In genomic region chr7:96701097-96701845, GRCm38 (mm10) we compare ENCODE assay signal across 19 mouse cellular contexts.
A peak's percentile ranks its signal among the peaks of the same experiment; 100 is the strongest.
DNase-seq lines count a peak whose midpoint lies in the region; ATAC-seq and TF ChIP-seq lines count a peak whose summit lies in the region.
"Had no signal": no experiment of that assay in that cellular context is flagged by ENCODE, and none has a peak within 500 bp of the region (broad histone marks: within the 10 kb centered on the region; RNA-seq: fewer than 3 reads in every experiment).

No protein-coding gene starts in this region.

- no peak overlapping the region for H3K4me3 ChIP-seq in liver, embryonic 13.5 days (replicated peaks)
- no peak overlapping the region for H3K4me3 ChIP-seq in liver, embryonic 11.5 days (ENCODE audit: low read depth, low read length)
- no peak overlapping the region for H3K4me3 ChIP-seq in stomach, embryonic 14.5 days (ENCODE audit: low read depth, low read length)
- H3K4me3 ChIP-seq in stomach, postnatal 0 days (ENCODE audit: low read depth, low read length) = no peak overlapping the region
- H3K4me3 ChIP-seq: heart, adult 2 months; heart, embryonic 15.5 days; left cerebral cortex, adult 2 months; neural tube, embryonic 12.5 days had no signal

- H3K36me3 ChIP-seq in liver, embryonic 13.5 days = no peaks in the 10 kb centered on the region
- no peaks in the 10 kb centered on the region for H3K36me3 ChIP-seq in liver, embryonic 11.5 days (ENCODE audit: control insufficient read depth, insufficient read depth, low read length)
- no peaks in the 10 kb centered on the region for H3K36me3 ChIP-seq in stomach, embryonic 14.5 days (ENCODE audit: control insufficient read depth, insufficient read depth, low read length)
- no peaks in the 10 kb centered on the region for H3K36me3 ChIP-seq in stomach, postnatal 0 days (ENCODE audit: control insufficient read depth, insufficient read depth, low read length)
- H3K36me3 ChIP-seq: G1E; heart, embryonic 15.5 days had no signal

- no peak overlapping the region for H3K9ac ChIP-seq in liver, embryonic 13.5 days
- H3K9ac ChIP-seq in liver, embryonic 11.5 days (ENCODE audit: low read depth, low read length) = no peak overlapping the region
- no peak overlapping the region for H3K9ac ChIP-seq in stomach, embryonic 14.5 days (replicated peaks; ENCODE audit: low read depth, low read length)
- H3K9ac ChIP-seq in stomach, postnatal 0 days (ENCODE audit: low read length) = no peak overlapping the region
- H3K9ac ChIP-seq: forebrain, postnatal 0 days; heart, embryonic 15.5 days; neural tube, embryonic 12.5 days had no signal

- no peak for TF ChIP-seq EP300 in stomach, postnatal 0 days (optimal IDR thresholded peaks at IDR 0.05)

- WGBS in liver, embryonic 13.5 days (ENCODE audit: insufficient replicate concordance) = 54% methylated on average over 8 of the region's 8 CpGs
- WGBS in liver, embryonic 11.5 days = 73% methylated on average over 8 of the region's 8 CpGs
- WGBS in stomach, embryonic 14.5 days = 82% methylated on average over 8 of the region's 8 CpGs
- WGBS in stomach, postnatal 0 days = 79% methylated on average over 8 of the region's 8 CpGs

- DNase-seq in liver, embryonic 13.5 days = no peak
- no peak for DNase-seq in liver, embryonic 11.5 days (ENCODE audit: low spot score)
- no peak for DNase-seq in stomach, postnatal 0 days (ENCODE audit: low spot score)
- DNase-seq in c-Kit-positive CD71-positive TER-119-negative erythroid progenitor cells, embryonic 14.5 days (ENCODE audit: low read depth) = peak; percentile 20
- DNase-seq in cerebellum, adult 11 months = no peak
- no peak for DNase-seq in thymus, postnatal 36 days
- DNase-seq: adrenal gland, postnatal 10 days; cerebellum, postnatal 25 days; forebrain, postnatal 0 days; gastrocnemius, postnatal 10 days; heart, adult 2 months; kidney, adult 2 months; kidney, postnatal 14 days had no signal

- 0 out of 2 replicates have a peak, but pooled peaks cover 3% of the 10 kb centered on the region for H3K27me3 ChIP-seq in liver, embryonic 13.5 days
- H3K27me3 ChIP-seq in liver, embryonic 11.5 days (replicated peaks; ENCODE audit: control insufficient read depth, insufficient read depth, low read length) = no peaks in the 10 kb centered on the region
- H3K27me3 ChIP-seq in stomach, embryonic 14.5 days (ENCODE audit: control insufficient read depth, insufficient read depth, low read length) = no peaks in the 10 kb centered on the region
- H3K27me3 ChIP-seq in stomach, postnatal 0 days (ENCODE audit: control insufficient read depth, insufficient read depth, low read length) = no peaks in the 10 kb centered on the region
- H3K27me3 ChIP-seq: neural tube, embryonic 12.5 days had no signal

- TF ChIP-seq CTCF in stomach, postnatal 0 days (IDR thresholded peaks at IDR 0.05; ENCODE audit: low read depth) = no peak

- H3K9me3 ChIP-seq in liver, embryonic 13.5 days (replicated peaks) = no peaks in the 10 kb centered on the region
- no peaks in the 10 kb centered on the region for H3K9me3 ChIP-seq in liver, embryonic 11.5 days (ENCODE audit: control insufficient read depth, low read length)
- no peaks in the 10 kb centered on the region for H3K9me3 ChIP-seq in stomach, embryonic 14.5 days (ENCODE audit: control insufficient read depth, low read depth, low read length)
- no peaks in the 10 kb centered on the region for H3K9me3 ChIP-seq in stomach, postnatal 0 days (ENCODE audit: control insufficient read depth, low read length)
- H3K9me3 ChIP-seq: heart, embryonic 15.5 days; neural tube, embryonic 12.5 days had no signal

- peaks cover 42% of the 10 kb centered on the region for H3K4me1 ChIP-seq in liver, embryonic 13.5 days (replicated peaks)
- peaks cover 9% of the 10 kb centered on the region for H3K4me1 ChIP-seq in liver, embryonic 11.5 days (replicated peaks; ENCODE audit: control insufficient read depth, insufficient read depth, low read length)
- no peaks in the 10 kb centered on the region for H3K4me1 ChIP-seq in stomach, embryonic 14.5 days (ENCODE audit: control insufficient read depth, insufficient read depth, low read length)
- H3K4me1 ChIP-seq in stomach, postnatal 0 days (replicated peaks; ENCODE audit: control insufficient read depth, insufficient read depth) = no peaks in the 10 kb centered on the region
- H3K4me1 ChIP-seq: heart, embryonic 15.5 days had no signal

- H3K27ac ChIP-seq in liver, embryonic 13.5 days = peak overlapping the region; percentile 2; the same call in 1 of the 2 replicates
- no peak overlapping the region for H3K27ac ChIP-seq in liver, embryonic 11.5 days (ENCODE audit: low read depth, low read length)
- H3K27ac ChIP-seq in stomach, embryonic 14.5 days (ENCODE audit: low read length) = no peak overlapping the region
- H3K27ac ChIP-seq in stomach, postnatal 0 days (replicated peaks) = no peak overlapping the region
- H3K27ac ChIP-seq: heart, adult 2 months; heart, embryonic 15.5 days; left cerebral cortex, adult 2 months; neural tube, embryonic 12.5 days had no signal

- no peak overlapping the region for H3K4me2 ChIP-seq in liver, embryonic 13.5 days
- no peak overlapping the region for H3K4me2 ChIP-seq in liver, embryonic 11.5 days
- no peak overlapping the region for H3K4me2 ChIP-seq in stomach, embryonic 14.5 days (replicated peaks; ENCODE audit: low read depth, low read length)
- H3K4me2 ChIP-seq in stomach, postnatal 0 days (replicated peaks; ENCODE audit: low read depth) = no peak overlapping the region
- H3K4me2 ChIP-seq: heart, embryonic 15.5 days; neural tube, embryonic 12.5 days had no signal

- ATAC-seq in liver, embryonic 13.5 days (ENCODE audit: low read depth) = no peak
- no peak for ATAC-seq in liver, embryonic 11.5 days (replicated peaks; ENCODE audit: low FRiP score)
- ATAC-seq in stomach, embryonic 14.5 days (ENCODE audit: insufficient number of reproducible peaks, insufficient read depth, low FRiP score, low read depth) = peak; percentile 23; the same call in 1 of the 2 replicates
- ATAC-seq in stomach, postnatal 0 days (ENCODE audit: low FRiP score, low TSS enrichment) = no peak
- ATAC-seq: CD4-positive, CD25-positive, alpha-beta regulatory T cell, adult 4 months; forebrain, postnatal 0 days had no signal
